Mouse (Mus musculus) kidney, embryonic 14.5 days (tissue): ENCODE data around the gene Tctn1. TPM values are rescaled to one million over a fixed set of nuclear protein-coding genes. Genes with fewer than 3 reads are reported as not detected.

Experiments
- ATAC-seq: fragments of 200-750 bp; cut with Nextera tagmentation; 2 replicates; pipeline ENCODE4 v1.8.0; 2017; ENCODE audit warnings: moderate number of reproducible peaks, mild to moderate bottlenecking, moderate TSS enrichment, moderate library complexity; ENCODE audit not compliant: low FRiP score, low TSS enrichment
- H3K27ac ChIP-seq: fragments of 300-500 bp; sonication (generic); 2 replicates; pipeline ENCODE4 v1.5.1; 2014; ENCODE audit warnings: low read depth, mild to moderate bottlenecking, low read length, moderate library complexity, mixed read lengths
- H3K27me3 ChIP-seq: fragments of 300-500 bp; sonication (generic); 2 replicates; pipeline ENCODE4 v1.6.1; 2014; ENCODE audit warnings: mild to moderate bottlenecking, low read length; ENCODE audit not compliant: control insufficient read depth, insufficient read depth
- H3K36me3 ChIP-seq: fragments of 300-500 bp; sonication (generic); 2 replicates; pipeline ENCODE4 v1.6.1; 2014; ENCODE audit warnings: low read length, mixed read lengths; ENCODE audit not compliant: control insufficient read depth, insufficient read depth
- H3K4me1 ChIP-seq: fragments of 300-500 bp; sonication (generic); 2 replicates; pipeline ENCODE4 v1.6.1; 2014; ENCODE audit warnings: low read length, mixed read lengths; ENCODE audit not compliant: control insufficient read depth, insufficient read depth
- H3K4me2 ChIP-seq: fragments of 300-500 bp; sonication (generic); replicated peaks from 2 replicates; pipeline ENCODE4 v1.6.1; 2014; ENCODE audit warnings: low read depth, mild to moderate bottlenecking, low read length
- H3K4me3 ChIP-seq: fragments of 300-500 bp; sonication (generic); 2 replicates; pipeline ENCODE4 v1.5.1; 2014; ENCODE audit warnings: mild to moderate bottlenecking, low read length
- H3K9ac ChIP-seq: fragments of 300-500 bp; sonication (generic); 2 replicates; pipeline ENCODE4 v1.6.1; 2014; ENCODE audit warnings: low read depth, mild to moderate bottlenecking, low read length, moderate library complexity
- H3K9me3 ChIP-seq: fragments of 300-500 bp; sonication (generic); 2 replicates; pipeline ENCODE4 v1.6.1; 2016; ENCODE audit warnings: low read length; ENCODE audit not compliant: control insufficient read depth
- WGBS: fragments of 180-500 bp; shearing (Covaris S2); extraction: QIAGEN DNeasy Blood & Tissue Kit; methylation state at CpG from one replicate; pipeline ENCODE4 v1.1.7; 2014; 5-methylcytosine and 5-hydroxymethylcytosine counted together
- polyA plus RNA-seq: library from polyadenylated mRNA; unstranded; fragments of >200 nt; fragmentation: Nextera tagmentation; extraction: Ambion mirVana; gene quantifications from 2 replicates; pipeline ENCODE4 v1.2.1, GENCODE M21; 2014

Gene Tctn1
- polyA plus RNA-seq, 1 experiment from 2014 or later: 9.8 TPM

GRCm38 (mm10) chr5:122233695-122234094 lies 30.6 kb downstream of the Tctn1 start:
- H3K4me1 ChIP-seq: no peaks in the 10 kb centered on the region
- no peak overlapping the region for H3K4me3 ChIP-seq
- no peak overlapping the region for H3K27ac ChIP-seq
- H3K36me3 ChIP-seq: no peaks in the 10 kb centered on the region
- 83% methylated on average over 12 of the region's 12 CpGs for WGBS
- H3K4me2 ChIP-seq: no peak overlapping the region
- no peak for ATAC-seq
- H3K27me3 ChIP-seq: no peaks in the 10 kb centered on the region
- no peaks in the 10 kb centered on the region for H3K9me3 ChIP-seq
- H3K9ac ChIP-seq: no peak overlapping the region

GRCm38 (mm10) chr5:122233077-122233581 lies 31.1 kb downstream of the Tctn1 start:
- ATAC-seq: no peak
- no peaks in the 10 kb centered on the region for H3K4me1 ChIP-seq
- WGBS: 88% methylated on average over 14 of the region's 14 CpGs
- H3K9me3 ChIP-seq: no peaks in the 10 kb centered on the region
- H3K36me3 ChIP-seq: no peaks in the 10 kb centered on the region
- no peaks in the 10 kb centered on the region for H3K27me3 ChIP-seq
- no peak overlapping the region for H3K9ac ChIP-seq
- no peak overlapping the region for H3K27ac ChIP-seq
- no peak overlapping the region for H3K4me3 ChIP-seq
- no peak overlapping the region for H3K4me2 ChIP-seq

GRCm38 (mm10) chr5:122232004-122232403 lies 32.3 kb downstream of the Tctn1 start:
- H3K9me3 ChIP-seq: 0 out of 2 replicates have a peak, but pooled peaks cover 4% of the 10 kb centered on the region
- H3K4me3 ChIP-seq: no peak overlapping the region
- no peak overlapping the region for H3K9ac ChIP-seq
- H3K4me1 ChIP-seq: no peaks in the 10 kb centered on the region
- WGBS: 59% methylated on average over 5 of the region's 5 CpGs
- H3K27ac ChIP-seq: no peak overlapping the region
- no peak for ATAC-seq
- no peak overlapping the region for H3K4me2 ChIP-seq
- no peaks in the 10 kb centered on the region for H3K27me3 ChIP-seq
- no peaks in the 10 kb centered on the region for H3K36me3 ChIP-seq

- no peaks in the 10 kb centered on the region for H3K4me1 ChIP-seq
- H3K4me3 ChIP-seq: no peak overlapping the region
- no peak for ATAC-seq
- 66% methylated on average over 6 of the region's 6 CpGs for WGBS
- 0 out of 2 replicates have a peak, but pooled peaks cover 4% of the 10 kb centered on the region for H3K9me3 ChIP-seq
- H3K36me3 ChIP-seq: no peaks in the 10 kb centered on the region
- H3K27ac ChIP-seq: no peak overlapping the region
- H3K9ac ChIP-seq: no peak overlapping the region
- no peak overlapping the region for H3K4me2 ChIP-seq
- H3K27me3 ChIP-seq: no peaks in the 10 kb centered on the region
Observed at GRCm38 (mm10) chr5:122231431-122231830, 32.8 kb downstream of the Tctn1 start.

GRCm38 (mm10) chr5:122230816-122231215 lies 33.4 kb downstream of the Tctn1 start:
- 0 out of 2 replicates have a peak, but pooled peaks cover 4% of the 10 kb centered on the region for H3K9me3 ChIP-seq
- WGBS: 96% methylated on average over 4 of the region's 4 CpGs
- no peak overlapping the region for H3K4me2 ChIP-seq
- H3K27me3 ChIP-seq: no peaks in the 10 kb centered on the region
- H3K9ac ChIP-seq: no peak overlapping the region
- no peak overlapping the region for H3K4me3 ChIP-seq
- ATAC-seq: no peak
- H3K27ac ChIP-seq: no peak overlapping the region
- no peaks in the 10 kb centered on the region for H3K36me3 ChIP-seq
- no peaks in the 10 kb centered on the region for H3K4me1 ChIP-seq

- Histone ChIP-seq H3K27ac (no peak overlapping the region), H3K9ac (no peak overlapping the region), H3K4me2 (no peak overlapping the region), H3K9me3 (0 out of 2 replicates have a peak, but pooled peaks cover 4% of the 10 kb centered on the region), H3K4me1 (peaks cover 10% of the 10 kb centered on the region), H3K4me3 (no peak overlapping the region), H3K27me3 (no peaks in the 10 kb centered on the region), H3K36me3 (no peaks in the 10 kb centered on the region)
- WGBS: 56% methylated on average over 3 of the region's 4 CpGs
- no peak for ATAC-seq
Observed at GRCm38 (mm10) chr5:122228772-122229171, 35.5 kb downstream of the Tctn1 start.

GRCm38 (mm10) chr5:122228271-122228765 lies 35.9 kb downstream of the Tctn1 start:
- WGBS: 75% methylated on average over 3 of the region's 3 CpGs
- Histone ChIP-seq H3K9me3 (0 out of 2 replicates have a peak, but pooled peaks cover 4% of the 10 kb centered on the region), H3K4me3 (no peak overlapping the region), H3K9ac (no peak overlapping the region), H3K36me3 (no peaks in the 10 kb centered on the region), H3K4me2 (no peak overlapping the region), H3K27me3 (no peaks in the 10 kb centered on the region), H3K27ac (no peak overlapping the region), H3K4me1 (peaks cover 10% of the 10 kb centered on the region)
- ATAC-seq: no peak

- H3K4me1 ChIP-seq: peaks cover 29% of the 10 kb centered on the region
- H3K27me3 ChIP-seq: no peaks in the 10 kb centered on the region
- 0 out of 2 replicates have a peak, but pooled peaks cover 4% of the 10 kb centered on the region for H3K9me3 ChIP-seq
- ATAC-seq: no peak
- 91% methylated on average over 2 of the region's 2 CpGs for WGBS
- no peak overlapping the region for H3K4me3 ChIP-seq
- no peak overlapping the region for H3K27ac ChIP-seq
- H3K36me3 ChIP-seq: no peaks in the 10 kb centered on the region
- H3K4me2 ChIP-seq: no peak overlapping the region
- H3K9ac ChIP-seq: no peak overlapping the region
Observed at GRCm38 (mm10) chr5:122224291-122224690, 40.0 kb downstream of the Tctn1 start.

GRCm38 (mm10) chr5:122221085-122221484 lies 43.2 kb downstream of the Tctn1 start:
- Histone ChIP-seq H3K4me3 (no peak overlapping the region), H3K27me3 (no peaks in the 10 kb centered on the region), H3K9ac (no peak overlapping the region), H3K4me2 (no peak overlapping the region), H3K4me1 (peaks cover 31% of the 10 kb centered on the region), H3K9me3 (no peaks in the 10 kb centered on the region), H3K36me3 (peaks cover 7% of the 10 kb centered on the region; the same call in 1 of the 2 replicates), H3K27ac (no peak overlapping the region)
- ATAC-seq: no peak
- WGBS: 91% methylated on average over 4 of the region's 4 CpGs
